Mouse (Mus musculus) heart, embryonic 16.5 days (tissue): ENCODE results near the gene Lyrm2. TPM values are rescaled to one million over a fixed set of nuclear protein-coding genes. Genes with fewer than 3 reads are reported as not detected.
A peak's percentile ranks its signal among the peaks of the same experiment; 100 is the strongest.

Experiments used
- ATAC-seq: fragments of 200-750 bp; cut with Nextera tagmentation; replicated peaks from 2 replicates; pipeline ENCODE4 v1.8.0; 2017; ENCODE audit warnings: moderate number of reproducible peaks; ENCODE audit not compliant: insufficient read depth, low FRiP score; ENCODE audit errors: extremely low read depth
- H3K27ac ChIP-seq: fragments of 300-500 bp; sonication (generic); 2 replicates; pipeline ENCODE4 v1.5.1; 2014; ENCODE audit warnings: mild to moderate bottlenecking, low read length, control low read depth, moderate library complexity
- H3K27me3 ChIP-seq: fragments of 300-500 bp; sonication (generic); 2 replicates; pipeline ENCODE4 v1.6.1; 2014; ENCODE audit warnings: low read length, mixed read lengths; ENCODE audit not compliant: control insufficient read depth, insufficient read depth
- H3K36me3 ChIP-seq: fragments of 300-500 bp; sonication (generic); 2 replicates; pipeline ENCODE4 v1.6.1; 2014; ENCODE audit not compliant: control insufficient read depth, insufficient read depth
- H3K4me1 ChIP-seq: fragments of 300-500 bp; sonication (generic); 2 replicates; pipeline ENCODE4 v1.6.1; 2014; ENCODE audit warnings: low read length, mixed read lengths; ENCODE audit not compliant: control insufficient read depth, insufficient read depth
- H3K4me2 ChIP-seq: fragments of 300-500 bp; sonication (generic); 2 replicates; pipeline ENCODE4 v1.6.1; 2014; ENCODE audit warnings: low read depth, mild to moderate bottlenecking, control low read depth, low read length
- H3K4me3 ChIP-seq: fragments of 300-500 bp; sonication (generic); 2 replicates; pipeline ENCODE4 v1.5.1; 2014; ENCODE audit warnings: mild to moderate bottlenecking, control low read depth, low read length
- H3K9ac ChIP-seq: fragments of 300-500 bp; sonication (generic); 2 replicates; pipeline ENCODE4 v1.6.1; 2014; ENCODE audit warnings: low read length, control low read depth
- H3K9me3 ChIP-seq: fragments of 300-500 bp; sonication (generic); replicated peaks from 2 replicates; pipeline ENCODE4 v1.6.1; 2016; ENCODE audit warnings: low read length; ENCODE audit not compliant: control insufficient read depth
- WGBS: fragments of 180-500 bp; shearing (Covaris S2); extraction: QIAGEN DNeasy Blood & Tissue Kit; methylation state at CpG from one replicate; pipeline ENCODE4 v1.1.7; 2014; 5-methylcytosine and 5-hydroxymethylcytosine counted together
- polyA plus RNA-seq: library from polyadenylated mRNA; unstranded; fragments of >200 nt; fragmentation: Nextera tagmentation; extraction: Ambion mirVana; gene quantifications from 2 replicates; pipeline ENCODE4 v1.2.1, GENCODE M21; 2015

Lyrm2 gene
- polyA plus RNA-seq, 1 experiment from 2014 or later, result 107 TPM

DNA sequence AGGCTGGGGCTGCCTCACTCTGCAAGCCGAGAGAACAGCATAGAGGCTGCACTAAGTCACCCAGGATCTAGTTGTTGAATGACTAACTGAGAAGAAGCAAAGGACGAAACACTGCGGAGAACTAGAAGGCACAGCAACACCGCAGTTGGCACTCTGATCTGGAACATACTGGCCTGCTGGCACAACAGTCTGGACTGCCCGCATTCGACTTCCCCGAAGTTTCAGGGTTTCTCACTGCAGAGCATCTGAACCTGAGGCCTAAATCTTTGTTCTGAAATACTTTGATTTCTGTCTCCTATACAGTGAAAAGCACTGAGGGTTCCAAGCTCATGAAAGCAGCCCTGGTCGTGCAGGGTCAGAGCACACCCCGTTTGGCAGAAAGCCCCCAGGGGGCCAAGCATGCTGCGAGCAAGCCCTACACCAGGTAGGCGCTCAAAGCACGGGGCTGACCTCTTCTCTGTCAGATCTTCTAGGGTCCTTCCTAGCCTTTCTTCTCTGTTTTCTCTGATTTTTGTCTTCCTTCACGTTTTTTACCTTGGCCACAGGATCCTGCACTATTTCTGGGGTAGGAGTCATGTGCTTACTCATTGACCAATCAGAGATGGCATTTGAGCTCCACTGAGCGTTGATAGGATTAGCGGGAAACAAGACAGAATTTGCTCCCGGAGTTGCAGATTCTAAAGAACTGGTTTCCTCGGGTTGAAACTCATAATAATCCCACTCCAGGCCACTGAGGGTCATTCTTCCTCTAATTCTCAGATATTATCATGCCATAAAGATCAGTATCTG is 33.6 kb downstream of the Lyrm2 start:
- peaks cover 3% of the 10 kb centered on the region; the same call in 1 of the 2 replicates for H3K4me1 ChIP-seq
- peak overlapping the region; percentile 17; the same call in 1 of the 2 replicates for H3K9ac ChIP-seq
- H3K4me2 ChIP-seq, result peak overlapping the region; percentile 52
- H3K4me3 ChIP-seq, result peak overlapping the region; percentile 39
- WGBS, result 44% methylated on average over 17 of the region's 17 CpGs
- no peaks in the 10 kb centered on the region for H3K27me3 ChIP-seq
- no peaks in the 10 kb centered on the region for H3K36me3 ChIP-seq
- 0 out of 2 replicates have a peak, but pooled peaks have one; percentile 49 for ATAC-seq
- H3K9me3 ChIP-seq, result no peaks in the 10 kb centered on the region
- no peak overlapping the region for H3K27ac ChIP-seq

- no peak overlapping the region; the same call in 1 of the 2 replicates for H3K4me2 ChIP-seq
Observed at GRCm38 (mm10) chr4:32834541-32834940, 34.5 kb downstream of the Lyrm2 start.

DNA sequence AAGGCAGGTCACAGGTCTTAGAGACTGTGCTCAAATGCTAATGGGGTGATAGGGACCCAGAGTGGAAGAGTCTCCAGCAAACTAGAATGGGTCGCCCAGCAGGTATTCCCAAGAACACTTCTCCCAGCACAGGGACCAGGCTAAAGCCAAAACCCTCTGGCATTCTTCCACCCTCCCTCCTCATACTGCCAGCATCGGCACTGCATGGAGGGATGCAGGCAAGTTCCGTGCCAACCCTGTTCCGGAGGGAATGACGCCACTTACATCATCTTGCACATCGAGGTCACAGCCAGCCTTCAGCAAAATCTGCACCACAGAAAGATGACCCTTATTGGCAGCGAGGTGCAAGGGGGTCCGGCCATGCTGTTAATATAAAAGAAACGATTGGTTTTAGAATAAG is 36.0 kb downstream of the Lyrm2 start:
- Histone ChIP-seq H3K4me3 (no peak overlapping the region), H3K4me2 (no peak overlapping the region), H3K4me1 (no peaks in the 10 kb centered on the region), H3K36me3 (no peaks in the 10 kb centered on the region), H3K27ac (no peak overlapping the region), H3K27me3 (no peaks in the 10 kb centered on the region), H3K9ac (no peak overlapping the region), H3K9me3 (no peaks in the 10 kb centered on the region)
- ATAC-seq, result no peak
- WGBS, result 81% methylated on average over 9 of the region's 9 CpGs

More at GRCm38 (mm10) chr4:32834541-32834940, 34.5 kb downstream of the Lyrm2 start:
- ATAC-seq, result no peak
- Histone ChIP-seq H3K9ac (no peak overlapping the region), H3K4me3 (no peak overlapping the region), H3K36me3 (no peaks in the 10 kb centered on the region), H3K4me1 (no peaks in the 10 kb centered on the region; the same call in 1 of the 2 replicates), H3K27ac (no peak overlapping the region), H3K27me3 (no peaks in the 10 kb centered on the region), H3K9me3 (no peaks in the 10 kb centered on the region)
- 58% methylated on average over 3 of the region's 3 CpGs for WGBS

- WGBS, result 82% methylated on average over 3 of the region's 3 CpGs
- Histone ChIP-seq H3K27ac (no peak overlapping the region), H3K4me3 (no peak overlapping the region), H3K4me2 (no peak overlapping the region), H3K9ac (no peak overlapping the region), H3K9me3 (no peaks in the 10 kb centered on the region), H3K36me3 (no peaks in the 10 kb centered on the region), H3K4me1 (no peaks in the 10 kb centered on the region), H3K27me3 (no peaks in the 10 kb centered on the region)
- ATAC-seq, result no peak
Observed at GRCm38 (mm10) chr4:32838401-32838800, 38.3 kb downstream of the Lyrm2 start.

Other genes with a start within 250 kb of the Lyrm2 start
- not detected in 2 replicates for gene Gja10, start 197.5 kb upstream of the Lyrm2 start, polyA plus RNA-seq
- 30.2 and 31.8 TPM in 2 replicates for gene Casp8ap2, start 184.8 kb upstream of the Lyrm2 start, polyA plus RNA-seq
- 7.6 and 8.3 TPM in 2 replicates for gene Mdn1, start 143.1 kb upstream of the Lyrm2 start, polyA plus RNA-seq
- gene Ankrd6, start 150.6 kb downstream of the Lyrm2 start, polyA plus RNA-seq, result 4.7 and 5.6 TPM in 2 replicates
- 41.9 and 44.7 TPM in 2 replicates for gene Rragd, start 182.8 kb downstream of the Lyrm2 start, polyA plus RNA-seq
- gene Ube2j1, start 231.2 kb downstream of the Lyrm2 start, polyA plus RNA-seq, result 32.9 and 35.3 TPM in 2 replicates